Mouse (Mus musculus) midbrain, embryonic 12.5 days (tissue): ENCODE results near the gene Sult4a1. TPM values are rescaled to one million over a fixed set of nuclear protein-coding genes. Genes with fewer than 3 reads are reported as not detected.

Experiments used
- ATAC-seq: fragments of 200-750 bp; cut with Nextera tagmentation; 2 replicates; pipeline ENCODE4 v1.8.0; 2017; ENCODE audit warnings: low read depth, moderate TSS enrichment, moderate library complexity; ENCODE audit not compliant: low FRiP score
- H3K27ac ChIP-seq: fragments of 300-500 bp; sonication (generic); replicated peaks from 2 replicates; pipeline ENCODE4 v1.5.1; 2016; ENCODE audit warnings: mild to moderate bottlenecking
- H3K27me3 ChIP-seq: fragments of 300-500 bp; sonication (generic); 2 replicates; pipeline ENCODE4 v1.6.1; 2016; ENCODE audit warnings: mild to moderate bottlenecking
- H3K36me3 ChIP-seq: fragments of 300-500 bp; sonication (generic); 2 replicates; pipeline ENCODE4 v1.6.1; 2016
- H3K4me1 ChIP-seq: fragments of 300-500 bp; sonication (generic); 2 replicates; pipeline ENCODE4 v1.6.1; 2016
- H3K4me2 ChIP-seq: fragments of 300-500 bp; sonication (generic); replicated peaks from 2 replicates; pipeline ENCODE4 v1.6.1; 2016; ENCODE audit warnings: mild to moderate bottlenecking, moderate library complexity
- H3K4me3 ChIP-seq: fragments of 300-500 bp; sonication (generic); 2 replicates; pipeline ENCODE4 v1.5.1; 2016; ENCODE audit warnings: mild to moderate bottlenecking
- H3K9ac ChIP-seq: fragments of 300-500 bp; sonication (generic); replicated peaks from 2 replicates; pipeline ENCODE4 v1.6.1; 2016; ENCODE audit warnings: mild to moderate bottlenecking, moderate library complexity
- H3K9me3 ChIP-seq: fragments of 300-500 bp; sonication (generic); 2 replicates; pipeline ENCODE4 v1.6.1; 2016; ENCODE audit warnings: mild to moderate bottlenecking
- WGBS: fragments of 180-500 bp; shearing (Covaris S2); methylation state at CpG from one replicate; pipeline ENCODE4 v1.1.7; 2016; 5-methylcytosine and 5-hydroxymethylcytosine counted together
- polyA plus RNA-seq: library from polyadenylated mRNA; unstranded; fragments of >200 nt; fragmentation: Nextera tagmentation; extraction: Ambion mirVana; gene quantifications from 2 replicates; pipeline ENCODE4 v1.2.1, GENCODE M21; 2016

The Sult4a1 gene
- polyA plus RNA-seq, 1 experiment from 2014 or later = 19.1 TPM

DNA sequence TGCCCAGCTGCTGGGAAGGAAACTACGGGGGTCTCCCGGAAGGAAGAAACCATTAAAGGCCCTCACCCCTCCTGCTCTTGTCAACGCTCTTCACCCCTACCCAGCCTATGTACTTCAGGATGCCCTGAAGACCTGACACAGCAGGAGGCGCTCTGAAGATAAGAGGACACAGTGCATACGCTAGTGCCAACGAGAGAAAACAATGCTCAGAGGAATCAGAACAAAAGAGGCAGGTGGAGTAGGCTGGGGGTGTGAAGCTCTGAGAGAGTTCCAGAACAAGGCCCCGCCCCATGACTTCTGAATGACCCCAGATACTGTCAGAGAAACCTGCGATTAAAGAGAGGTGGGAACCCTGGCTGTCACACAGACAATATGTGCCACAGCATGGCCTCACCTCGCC is 18.8 kb downstream of the Sult4a1 start:
- Histone ChIP-seq H3K9me3 (no peaks in the 10 kb centered on the region), H3K4me3 (no peak overlapping the region), H3K27ac (no peak overlapping the region), H3K4me1 (peaks cover 8% of the 10 kb centered on the region; the same call in 1 of the 2 replicates), H3K9ac (no peak overlapping the region), H3K4me2 (no peak overlapping the region), H3K27me3 (no peaks in the 10 kb centered on the region), H3K36me3 (no peaks in the 10 kb centered on the region)
- no peak for ATAC-seq
- 60% methylated on average over 9 of the region's 9 CpGs for WGBS

DNA sequence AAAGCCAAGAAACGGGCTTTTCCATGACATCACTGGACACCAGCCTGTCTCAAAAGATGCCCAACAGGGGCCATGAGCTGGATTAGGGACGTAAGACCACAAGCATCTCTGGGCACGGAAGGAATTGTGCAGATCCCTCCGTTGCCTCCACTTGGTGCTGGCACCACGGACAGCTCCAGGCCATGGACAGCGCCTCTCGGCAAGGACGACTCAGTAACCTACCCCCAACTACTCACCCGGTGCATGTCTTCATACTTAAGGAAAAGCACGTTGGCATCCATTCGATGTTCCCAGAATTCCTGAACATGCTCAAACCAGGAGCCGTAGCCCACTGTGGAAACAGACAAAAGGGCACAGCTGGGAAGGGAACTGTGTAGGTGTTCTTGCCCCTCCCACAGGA is 19.2 kb downstream of the Sult4a1 start:
- Histone ChIP-seq H3K9me3 (no peaks in the 10 kb centered on the region), H3K4me2 (no peak overlapping the region), H3K4me3 (no peak overlapping the region), H3K36me3 (no peaks in the 10 kb centered on the region), H3K9ac (no peak overlapping the region), H3K4me1 (peaks cover 8% of the 10 kb centered on the region; the same call in 1 of the 2 replicates), H3K27me3 (no peaks in the 10 kb centered on the region), H3K27ac (no peak overlapping the region)
- WGBS = 42% methylated on average over 12 of the region's 12 CpGs
- no peak for ATAC-seq

DNA sequence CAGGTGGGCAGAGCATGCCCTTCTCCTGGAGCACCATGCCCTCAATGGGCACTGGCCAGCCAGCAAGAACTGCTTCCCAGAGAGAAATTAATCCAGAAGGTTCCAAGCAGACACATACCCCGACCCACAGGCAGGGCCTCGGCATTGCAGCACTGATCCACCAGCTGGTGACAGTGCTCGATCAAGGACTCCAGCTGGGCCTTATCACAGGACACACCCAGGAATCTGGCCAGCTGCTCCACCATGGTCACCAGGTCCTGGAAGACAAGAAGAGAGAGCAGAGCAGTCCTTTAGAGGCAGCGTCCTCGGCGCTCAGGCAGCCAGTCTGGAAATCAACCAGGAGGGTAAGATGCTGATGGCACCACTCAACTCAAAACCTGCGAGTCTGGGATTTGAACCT is 25.5 kb downstream of the Sult4a1 start:
- Histone ChIP-seq H3K4me3 (no peak overlapping the region), H3K9ac (no peak overlapping the region), H3K9me3 (no peaks in the 10 kb centered on the region), H3K27me3 (peaks cover 14% of the 10 kb centered on the region), H3K36me3 (0 out of 2 replicates have a peak, but pooled peaks cover 6% of the 10 kb centered on the region), H3K4me2 (no peak overlapping the region), H3K27ac (no peak overlapping the region), H3K4me1 (no peaks in the 10 kb centered on the region)
- 88% methylated on average over 7 of the region's 7 CpGs for WGBS
- ATAC-seq = no peak

DNA sequence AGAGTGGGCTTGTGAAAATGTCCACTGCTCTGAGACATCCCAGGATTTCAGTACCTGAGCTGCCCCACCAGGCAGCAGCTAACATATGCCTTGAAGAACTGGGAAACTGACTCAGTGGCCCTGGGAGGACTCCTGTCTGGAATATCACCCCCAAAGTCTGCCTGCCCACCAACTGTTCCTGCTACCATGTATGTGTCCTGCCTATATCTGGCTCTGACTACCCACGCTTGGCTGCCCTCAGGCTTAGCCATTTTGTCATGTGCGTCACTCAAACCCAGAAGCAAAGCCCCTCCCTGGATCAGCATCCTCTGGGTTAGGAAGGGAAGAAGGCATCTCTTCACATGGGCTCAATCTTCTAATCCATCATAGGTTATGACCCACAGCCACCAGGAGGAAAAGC is 26.0 kb downstream of the Sult4a1 start:
- ATAC-seq = no peak
- H3K4me3 ChIP-seq = no peak overlapping the region
- peaks cover 3% of the 10 kb centered on the region for H3K4me1 ChIP-seq
- H3K27ac ChIP-seq = no peak overlapping the region
- H3K36me3 ChIP-seq = 0 out of 2 replicates have a peak, but pooled peaks cover 6% of the 10 kb centered on the region
- no peak overlapping the region for H3K4me2 ChIP-seq
- H3K27me3 ChIP-seq = peaks cover 20% of the 10 kb centered on the region
- no peaks in the 10 kb centered on the region for H3K9me3 ChIP-seq
- no peak overlapping the region for H3K9ac ChIP-seq
- WGBS = 92% methylated on average over 2 of the region's 2 CpGs

DNA sequence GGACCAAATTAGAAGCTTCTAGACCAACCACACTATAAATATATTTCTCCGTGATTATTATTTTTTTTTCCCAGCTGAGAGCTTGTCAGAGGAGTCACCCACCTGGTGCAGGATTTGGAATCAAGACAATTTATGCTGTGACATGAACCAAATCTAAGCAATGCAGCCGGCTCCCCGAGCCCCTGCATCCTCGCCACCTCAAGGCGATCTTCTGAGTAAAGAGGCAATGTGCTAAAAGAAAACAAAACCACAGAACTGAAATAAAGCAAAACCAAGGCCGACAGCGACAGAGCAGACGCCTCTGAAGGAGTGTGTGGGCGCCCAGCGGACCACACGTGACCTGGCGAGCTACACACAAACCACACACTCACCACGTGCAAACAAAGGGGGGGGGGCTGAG is 26.9 kb downstream of the Sult4a1 start:
- Histone ChIP-seq H3K27ac (0 out of 2 replicates have a peak overlapping the region, but pooled peaks have one; percentile 20), H3K4me1 (peaks cover 8% of the 10 kb centered on the region), H3K27me3 (peaks cover 25% of the 10 kb centered on the region), H3K9me3 (no peaks in the 10 kb centered on the region), H3K9ac (no peak overlapping the region), H3K36me3 (0 out of 2 replicates have a peak, but pooled peaks cover 6% of the 10 kb centered on the region), H3K4me2 (no peak overlapping the region), H3K4me3 (no peak overlapping the region)
- ATAC-seq = no peak
- WGBS = 78% methylated on average over 13 of the region's 13 CpGs

DNA sequence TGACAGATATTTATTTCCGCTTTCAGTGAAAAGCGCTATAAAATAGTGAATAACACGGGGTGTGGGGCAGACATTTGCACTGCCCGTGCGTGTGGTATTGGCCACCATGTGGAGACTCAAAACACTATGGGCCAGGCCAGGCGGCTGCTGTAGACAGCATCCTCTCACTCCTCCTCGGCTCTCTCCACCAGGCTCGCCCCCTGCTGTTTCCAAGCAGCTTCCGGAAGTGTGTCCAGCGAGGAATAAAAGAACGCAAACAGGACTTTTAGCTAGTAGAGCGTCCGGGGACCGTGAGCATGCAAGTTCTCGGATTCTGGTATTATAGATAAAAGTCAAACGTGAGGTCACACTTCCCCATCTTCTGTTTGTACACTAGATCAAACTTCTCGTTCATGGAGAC is 28.4 kb downstream of the Sult4a1 start:
- no peak overlapping the region for H3K27ac ChIP-seq
- H3K9me3 ChIP-seq = no peaks in the 10 kb centered on the region
- WGBS = 61% methylated on average over 17 of the region's 17 CpGs
- H3K36me3 ChIP-seq = 0 out of 2 replicates have a peak, but pooled peaks cover 6% of the 10 kb centered on the region
- ATAC-seq = no peak
- H3K27me3 ChIP-seq = peaks cover 40% of the 10 kb centered on the region
- no peak overlapping the region for H3K9ac ChIP-seq
- H3K4me3 ChIP-seq = no peak overlapping the region
- H3K4me1 ChIP-seq = peaks cover 11% of the 10 kb centered on the region
- no peak overlapping the region for H3K4me2 ChIP-seq

DNA sequence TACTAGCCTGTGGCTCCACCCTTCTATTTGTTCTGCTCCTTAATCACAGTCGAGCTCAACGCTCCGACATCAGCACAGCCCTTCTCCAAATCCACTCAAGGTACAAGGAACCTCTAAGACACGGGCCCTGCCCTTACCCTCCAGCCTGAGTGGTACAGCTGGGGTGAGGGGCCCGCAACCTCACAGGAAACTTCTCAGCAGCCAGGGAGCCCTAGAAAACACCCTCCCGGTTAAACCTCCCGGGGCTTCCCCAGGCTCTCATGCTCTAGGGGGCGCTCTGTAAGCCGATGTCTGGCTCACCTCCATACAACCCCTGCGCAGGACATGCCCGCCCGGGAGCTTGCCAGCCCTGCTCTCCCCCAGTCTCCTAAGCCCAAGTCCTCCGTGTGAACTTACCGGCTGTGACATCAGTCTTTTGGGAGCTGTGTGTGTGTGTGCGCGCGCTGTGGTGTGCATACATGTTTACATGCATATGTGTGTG is 30.8 kb downstream of the Sult4a1 start:
- 0 out of 2 replicates have a peak overlapping the region, but pooled peaks have one; percentile 13 for H3K4me3 ChIP-seq
- H3K4me1 ChIP-seq = peaks cover 15% of the 10 kb centered on the region
- H3K36me3 ChIP-seq = 0 out of 2 replicates have a peak, but pooled peaks cover 2% of the 10 kb centered on the region
- H3K4me2 ChIP-seq = peak overlapping the region; percentile 39
- whole genome bisulfite sequencing = 15% methylated on average over 17 of the region's 17 CpGs
- no peak overlapping the region for H3K9ac ChIP-seq
- ATAC-seq = peak; percentile 42; the same call in 1 of the 2 replicates
- H3K9me3 ChIP-seq = no peaks in the 10 kb centered on the region
- H3K27ac ChIP-seq = no peak overlapping the region
- peaks cover 62% of the 10 kb centered on the region for H3K27me3 ChIP-seq

DNA sequence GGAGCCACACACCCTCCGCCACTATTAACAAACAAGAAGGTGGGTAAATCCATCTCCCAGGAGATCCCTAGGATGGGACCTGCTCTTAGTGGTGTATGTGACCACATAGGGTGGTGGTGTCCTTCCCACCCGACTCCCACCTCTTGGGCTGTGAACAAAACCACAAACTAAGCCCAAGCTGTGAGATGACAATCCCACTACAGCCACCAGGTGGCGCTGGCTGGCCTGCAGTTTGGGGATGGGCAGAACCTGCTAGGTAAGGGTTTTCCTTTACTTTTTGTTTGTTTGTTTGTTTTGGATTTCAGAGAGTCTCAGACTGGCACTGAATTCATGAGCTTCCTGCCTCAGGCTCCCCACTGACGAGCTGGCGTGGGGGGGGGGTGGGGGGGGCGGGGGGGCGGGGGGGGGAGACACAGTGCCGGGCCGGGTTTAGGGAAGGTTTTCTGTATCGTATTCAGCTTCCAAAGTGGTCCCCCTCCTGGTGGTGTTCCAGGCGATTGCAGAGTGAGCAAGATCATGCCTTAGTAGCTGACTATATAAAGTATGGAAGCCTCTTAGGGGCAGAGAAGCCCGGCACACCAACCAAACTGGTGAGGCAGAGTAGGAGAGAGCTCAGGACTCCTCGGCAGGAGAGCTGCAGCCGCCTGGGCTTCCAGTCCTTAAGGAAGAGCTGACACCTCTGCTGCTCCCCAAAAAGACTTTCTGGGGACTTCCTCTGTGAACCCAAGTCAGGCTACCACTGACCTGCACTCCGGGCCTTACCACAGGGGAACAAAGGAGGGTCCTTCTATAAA is 31.4 kb downstream of the Sult4a1 start:
- Histone ChIP-seq H3K27me3 (peaks cover 67% of the 10 kb centered on the region), H3K36me3 (no peaks in the 10 kb centered on the region), H3K27ac (no peak overlapping the region), H3K4me1 (peaks cover 20% of the 10 kb centered on the region), H3K9ac (no peak overlapping the region), H3K4me2 (peak overlapping the region; percentile 39), H3K9me3 (no peaks in the 10 kb centered on the region), H3K4me3 (0 out of 2 replicates have a peak overlapping the region, but pooled peaks have one; percentile 13)
- ATAC-seq = peak; percentile 24; the same call in 1 of the 2 replicates
- 10% methylated on average over 11 of the region's 15 CpGs for WGBS

DNA sequence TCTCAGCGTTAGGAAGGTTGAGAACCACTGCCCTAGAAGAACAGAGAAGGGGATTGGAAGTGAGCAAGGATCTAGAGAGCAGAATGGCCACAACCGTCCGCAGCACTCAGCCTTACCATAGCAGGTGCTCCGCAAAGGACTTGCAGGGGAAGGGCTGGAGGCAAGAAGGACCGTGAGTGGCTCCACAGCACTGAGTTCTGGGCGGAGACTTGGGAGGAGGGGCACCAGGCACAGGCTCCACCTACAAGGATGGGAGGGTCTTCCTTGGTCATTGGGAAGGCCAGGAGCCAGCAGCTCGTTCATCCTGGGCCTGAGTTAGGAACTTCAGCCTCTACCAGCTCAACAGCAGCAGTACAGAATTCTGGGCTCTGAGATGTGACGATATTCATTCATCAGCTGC is 32.5 kb downstream of the Sult4a1 start:
- 23% methylated on average over 8 of the region's 8 CpGs for WGBS
- no peak for ATAC-seq
- no peak overlapping the region for H3K27ac ChIP-seq
- H3K4me2 ChIP-seq = no peak overlapping the region
- H3K9me3 ChIP-seq = no peaks in the 10 kb centered on the region
- no peaks in the 10 kb centered on the region for H3K36me3 ChIP-seq
- peaks cover 78% of the 10 kb centered on the region for H3K27me3 ChIP-seq
- no peak overlapping the region for H3K4me3 ChIP-seq
- H3K9ac ChIP-seq = no peak overlapping the region
- peaks cover 26% of the 10 kb centered on the region for H3K4me1 ChIP-seq

DNA sequence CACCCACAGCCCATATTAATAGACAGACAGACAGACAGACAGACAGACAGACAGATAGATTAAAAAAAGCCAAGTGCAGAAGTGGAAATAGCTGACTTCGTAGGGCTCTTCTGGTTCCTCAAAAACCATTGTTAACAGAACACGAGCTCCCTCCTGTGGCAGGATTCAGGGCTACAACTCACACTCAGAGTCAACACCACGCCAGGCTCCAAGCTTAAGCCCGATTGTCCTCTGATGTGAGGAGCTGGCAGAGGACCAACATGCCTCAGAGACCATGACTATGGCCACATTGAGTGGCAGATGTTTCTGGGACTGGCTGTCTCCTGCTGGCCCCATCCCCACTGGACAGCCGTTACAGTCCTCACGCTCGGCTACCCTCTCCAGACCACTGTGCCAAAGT is 33.3 kb downstream of the Sult4a1 start:
- ATAC-seq = no peak
- H3K4me2 ChIP-seq = no peak overlapping the region
- 21% methylated on average over 7 of the region's 7 CpGs for WGBS
- H3K36me3 ChIP-seq = no peaks in the 10 kb centered on the region
- no peak overlapping the region for H3K9ac ChIP-seq
- peaks cover 85% of the 10 kb centered on the region for H3K27me3 ChIP-seq
- H3K9me3 ChIP-seq = no peaks in the 10 kb centered on the region
- peaks cover 26% of the 10 kb centered on the region for H3K4me1 ChIP-seq
- H3K4me3 ChIP-seq = no peak overlapping the region
- no peak overlapping the region for H3K27ac ChIP-seq

DNA sequence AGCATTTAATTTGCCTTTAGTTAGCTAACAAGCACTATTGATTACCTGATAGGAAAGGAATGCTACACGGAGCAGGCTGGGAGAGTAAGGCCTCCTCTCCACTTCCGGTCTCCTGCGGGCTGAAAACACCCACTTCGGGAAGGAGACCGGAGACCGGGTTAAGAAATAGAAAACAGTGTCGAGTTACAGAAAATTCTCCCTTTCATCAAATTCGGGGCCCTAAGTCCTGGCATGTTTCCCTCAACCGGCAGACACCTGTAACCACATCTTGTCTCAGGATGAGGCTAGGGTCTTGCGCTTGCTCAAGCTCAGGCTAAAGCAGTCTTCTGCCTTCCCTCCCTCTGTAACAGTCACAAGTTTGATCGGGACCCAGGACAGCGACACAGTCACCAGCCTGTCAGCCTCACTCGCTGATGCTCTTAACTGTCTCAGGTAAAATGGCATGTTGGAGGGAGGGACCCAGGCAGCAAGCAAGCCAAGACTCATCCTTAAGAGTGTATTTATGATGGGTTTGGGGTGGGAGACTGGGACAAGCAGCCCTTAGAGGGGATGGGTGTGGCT is 35.4 kb downstream of the Sult4a1 start:
- H3K27me3 ChIP-seq = peaks cover 78% of the 10 kb centered on the region
- no peaks in the 10 kb centered on the region for H3K36me3 ChIP-seq
- no peak overlapping the region for H3K4me3 ChIP-seq
- H3K4me2 ChIP-seq = peak overlapping the region; percentile 31
- H3K9me3 ChIP-seq = no peaks in the 10 kb centered on the region
- no peak overlapping the region for H3K27ac ChIP-seq
- H3K9ac ChIP-seq = no peak overlapping the region
- peaks cover 26% of the 10 kb centered on the region for H3K4me1 ChIP-seq
- ATAC-seq = no peak
- 6% methylated on average over 13 of the region's 13 CpGs for WGBS

DNA sequence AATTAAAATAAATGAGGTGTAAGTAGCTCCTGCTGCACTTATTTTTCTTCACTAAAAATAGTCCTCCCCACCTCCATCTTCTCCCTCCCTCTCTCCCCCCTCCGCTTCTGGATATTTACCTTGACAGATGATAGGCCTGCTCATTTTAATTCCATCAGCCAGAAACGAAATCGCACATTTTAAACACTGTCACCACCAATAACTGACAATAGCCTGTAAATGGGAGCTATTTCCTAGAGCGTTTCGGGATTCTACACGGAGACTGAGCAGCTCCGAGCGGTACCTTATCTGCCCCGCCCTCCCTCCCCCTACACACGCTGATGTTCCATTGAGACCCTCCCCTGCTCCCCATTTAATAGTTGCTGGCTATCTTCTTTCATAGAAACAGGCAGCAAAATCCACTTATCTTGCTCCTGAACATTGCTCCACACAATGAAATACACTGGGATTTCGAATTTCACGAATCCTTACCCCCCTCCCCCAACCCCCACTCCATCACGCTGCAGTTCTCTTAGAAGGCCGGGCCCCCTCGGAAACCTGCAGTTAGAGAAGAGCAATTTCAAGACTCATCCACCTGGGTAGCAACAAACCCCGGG is 36.0 kb downstream of the Sult4a1 start:
- Histone ChIP-seq H3K9me3 (no peaks in the 10 kb centered on the region), H3K9ac (no peak overlapping the region), H3K4me2 (peak overlapping the region; percentile 31), H3K4me1 (peaks cover 28% of the 10 kb centered on the region), H3K4me3 (no peak overlapping the region), H3K27me3 (peaks cover 71% of the 10 kb centered on the region), H3K36me3 (no peaks in the 10 kb centered on the region), H3K27ac (no peak overlapping the region)
- ATAC-seq = no peak
- 10% methylated on average over 16 of the region's 16 CpGs for WGBS
